Mouse (Mus musculus): ENCODE data around the gene Tent4b.

GRCm38 (mm10) chr8:88236666-88237065 is 37.7 kb downstream of the Tent4b start:
- TF ChIP-seq GATA1 (IDR thresholded peaks at IDR 0.05; ENCODE audit: low read length) (no peak), TAL1 (IDR thresholded peaks at IDR 0.05; ENCODE audit: low read length) (no peak)

All from erythroblast, embryonic 14.5 days (primary cell).